Mouse (Mus musculus): ENCODE results near the gene Cdk2ap2. TPM values are rescaled to one million over a fixed set of nuclear protein-coding genes. Genes with fewer than 3 reads are reported as not detected.
A peak's percentile ranks its signal among the peaks of the same experiment; 100 is the strongest.
"Not testable (repeated sequence)": the region's sequence is repeated elsewhere in the genome, so short reads cannot be mapped to it uniquely, and the experiment has no call there.

Cdk2ap2 gene
- polyA plus RNA-seq, 1 experiment: 296 TPM

- no peak for DNase-seq
- 71% methylated on average over 7 of the region's 7 CpGs for WGBS
- no peak overlapping the region for H3K4me3 ChIP-seq (ENCODE audit: control insufficient read depth, insufficient read depth, low read length)
Measured at GRCm38 (mm10) chr19:4122411-4123370, 25.7 kb downstream of the Cdk2ap2 start.

GRCm38 (mm10) chr19:4124432-4124831 is 27.4 kb downstream of the Cdk2ap2 start:
- H3K27me3 ChIP-seq (ENCODE audit: control insufficient read depth, insufficient read depth, low read length): no peaks in the 10 kb centered on the region
- peaks cover 3% of the 10 kb centered on the region; the same call in 1 of the 2 replicates for H3K36me3 ChIP-seq (ENCODE audit: control insufficient read depth, insufficient read depth, low read length)
- H3K4me1 ChIP-seq (replicated peaks; ENCODE audit: control insufficient read depth, insufficient read depth, low read length): peaks cover 30% of the 10 kb centered on the region
- H3K4me3 ChIP-seq (ENCODE audit: control insufficient read depth, insufficient read depth, low read length): no peak overlapping the region
- H3K27ac ChIP-seq (ENCODE audit: control insufficient read depth, insufficient read depth, low read length): no peak overlapping the region
- 94% methylated on average over 4 of the region's 4 CpGs for WGBS
- DNase-seq: no peak
- no peak for TF ChIP-seq POLR2A (IDR thresholded peaks at IDR 0.05; ENCODE audit: control insufficient read depth, extremely low read depth, insufficient read depth, low read length, poor library complexity)
- no peak for TF ChIP-seq CTCF (IDR thresholded peaks at IDR 0.05; ENCODE audit: borderline replicate concordance, control insufficient read depth, extremely low read depth, insufficient read depth, low read length, poor library complexity)

More at GRCm38 (mm10) chr19:4122411-4123370, 25.7 kb downstream of the Cdk2ap2 start:
- no peaks in the 10 kb centered on the region; the same call in 1 of the 2 replicates for H3K36me3 ChIP-seq (ENCODE audit: control insufficient read depth, insufficient read depth, low read length)
- H3K27ac ChIP-seq (ENCODE audit: control insufficient read depth, insufficient read depth, low read length): no peak overlapping the region
- TF ChIP-seq POLR2A (IDR thresholded peaks at IDR 0.05; ENCODE audit: control insufficient read depth, extremely low read depth, insufficient read depth, low read length, poor library complexity): no peak
- no peak for TF ChIP-seq CTCF (IDR thresholded peaks at IDR 0.05; ENCODE audit: borderline replicate concordance, control insufficient read depth, extremely low read depth, insufficient read depth, low read length, poor library complexity)
- H3K4me1 ChIP-seq (replicated peaks; ENCODE audit: control insufficient read depth, insufficient read depth, low read length): peaks cover 43% of the 10 kb centered on the region
- no peaks in the 10 kb centered on the region for H3K27me3 ChIP-seq (ENCODE audit: control insufficient read depth, insufficient read depth, low read length)

GRCm38 (mm10) chr19:4125268-4125667 is 28.3 kb downstream of the Cdk2ap2 start:
- not testable (repeated sequence) for H3K4me3 ChIP-seq (ENCODE audit: control insufficient read depth, insufficient read depth, low read length); H3K27ac ChIP-seq (ENCODE audit: control insufficient read depth, insufficient read depth, low read length); H3K36me3 ChIP-seq (ENCODE audit: control insufficient read depth, insufficient read depth, low read length); DNase-seq; H3K27me3 ChIP-seq (ENCODE audit: control insufficient read depth, insufficient read depth, low read length)
- peaks cover 26% of the 10 kb centered on the region for H3K4me1 ChIP-seq (replicated peaks; ENCODE audit: control insufficient read depth, insufficient read depth, low read length)
- WGBS: 18% methylated on average over 4 of the region's 4 CpGs

- H3K36me3 ChIP-seq (ENCODE audit: control insufficient read depth, insufficient read depth, low read length): peaks cover 3% of the 10 kb centered on the region; the same call in 1 of the 2 replicates
- peak within 1 kb of the TSS; percentile 73 for H3K4me3 ChIP-seq (ENCODE audit: control insufficient read depth, insufficient read depth, low read length)
- no peaks in the 10 kb centered on the region for H3K27me3 ChIP-seq (ENCODE audit: control insufficient read depth, insufficient read depth, low read length)
- H3K27ac ChIP-seq (ENCODE audit: control insufficient read depth, insufficient read depth, low read length): peak within 1 kb of the TSS; percentile 41; the same call in 1 of the 2 replicates
- H3K4me1 ChIP-seq (replicated peaks; ENCODE audit: control insufficient read depth, insufficient read depth, low read length): peaks cover 20% of the 10 kb centered on the region
- peak; percentile 99 for DNase-seq
- peak; percentile 84 for TF ChIP-seq CTCF (IDR thresholded peaks at IDR 0.05; ENCODE audit: borderline replicate concordance, control insufficient read depth, extremely low read depth, insufficient read depth, low read length, poor library complexity)
- TF ChIP-seq POLR2A (IDR thresholded peaks at IDR 0.05; ENCODE audit: control insufficient read depth, extremely low read depth, insufficient read depth, low read length, poor library complexity): peak; percentile 74
- WGBS: under 1% methylated on average over 64 of the region's 64 CpGs
Measured at GRCm38 (mm10) chr19:4125741-4126696, 29.0 kb downstream of the Cdk2ap2 start, which contains the start of gene Aip. TSS of gene Aip (minus strand) at chr19:4125858.

- H3K36me3 ChIP-seq (ENCODE audit: control insufficient read depth, insufficient read depth, low read length): peaks cover 3% of the 10 kb centered on the region; the same call in 1 of the 2 replicates
- peak overlapping the region; percentile 73 for H3K4me3 ChIP-seq (ENCODE audit: control insufficient read depth, insufficient read depth, low read length)
- H3K27me3 ChIP-seq (ENCODE audit: control insufficient read depth, insufficient read depth, low read length): no peaks in the 10 kb centered on the region
- WGBS: 61% methylated on average over 7 of the region's 7 CpGs
- TF ChIP-seq POLR2A (IDR thresholded peaks at IDR 0.05; ENCODE audit: control insufficient read depth, extremely low read depth, insufficient read depth, low read length, poor library complexity): no peak
- TF ChIP-seq CTCF (IDR thresholded peaks at IDR 0.05; ENCODE audit: borderline replicate concordance, control insufficient read depth, extremely low read depth, insufficient read depth, low read length, poor library complexity): no peak
- H3K4me1 ChIP-seq (replicated peaks; ENCODE audit: control insufficient read depth, insufficient read depth, low read length): peaks cover 18% of the 10 kb centered on the region
- H3K27ac ChIP-seq (ENCODE audit: control insufficient read depth, insufficient read depth, low read length): peak overlapping the region; percentile 41; the same call in 1 of the 2 replicates
- peak; percentile 35 for DNase-seq
Measured at GRCm38 (mm10) chr19:4126759-4127495, 29.9 kb downstream of the Cdk2ap2 start.

Measured in thymus, adult 2 months (tissue).